Mouse (Mus musculus) adrenal gland, postnatal 25 days (tissue): ENCODE measurements around the gene Mettl22. TPM values are rescaled to one million over a fixed set of nuclear protein-coding genes. Genes with fewer than 3 reads are reported as not detected.

Experiments used
- DNase-seq: peaks from one replicate; pipeline ENCODE4 v3.0.0; 2021; ENCODE audit warnings: mixed read lengths
- total RNA-seq: library from RNA; stranded (reverse); gene quantifications from 2 replicates; pipeline ENCODE4 v1.2.3, GENCODE M21; 2021

Gene Mettl22
- total RNA-seq, 1 experiment from 2014 or later: 18.3 TPM

GRCm38 (mm10) chr16:8512830-8513229, 42.2 kb downstream of the Mettl22 start:
- DNase-seq: no peak

- peak; percentile 94 for DNase-seq
Observed at GRCm38 (mm10) chr16:8513236-8513906, 42.8 kb downstream of the Mettl22 start, which contains the start of gene Abat. Gene Abat, plus strand, starts transcription at chr16:8513429.

GRCm38 (mm10) chr16:8514180-8514579, 43.6 kb downstream of the Mettl22 start:
- DNase-seq: peak; percentile 15

GRCm38 (mm10) chr16:8520525-8520924, 49.9 kb downstream of the Mettl22 start:
- no peak for DNase-seq

- no peak for DNase-seq
Observed at GRCm38 (mm10) chr16:8521322-8521721, 50.7 kb downstream of the Mettl22 start.

GRCm38 (mm10) chr16:8523480-8524144, 53.0 kb downstream of the Mettl22 start:
- DNase-seq: peak; percentile 8

GRCm38 (mm10) chr16:8524163-8524847, 53.7 kb downstream of the Mettl22 start:
- DNase-seq: no peak

GRCm38 (mm10) chr16:8525293-8525692, 54.7 kb downstream of the Mettl22 start:
- no peak for DNase-seq

GRCm38 (mm10) chr16:8525877-8526276, 55.3 kb downstream of the Mettl22 start:
- DNase-seq: no peak

GRCm38 (mm10) chr16:8529389-8529788, 58.8 kb downstream of the Mettl22 start:
- no peak for DNase-seq

- DNase-seq: no peak
Observed at GRCm38 (mm10) chr16:8530018-8530417, 59.4 kb downstream of the Mettl22 start.

GRCm38 (mm10) chr16:8532461-8532860, 61.9 kb downstream of the Mettl22 start:
- no peak for DNase-seq

- DNase-seq: no peak
Observed at GRCm38 (mm10) chr16:8532894-8533293, 62.3 kb downstream of the Mettl22 start.

- DNase-seq: no peak
Observed at GRCm38 (mm10) chr16:8533477-8533876, 62.9 kb downstream of the Mettl22 start.

GRCm38 (mm10) chr16:8534466-8535200, 64.0 kb downstream of the Mettl22 start:
- DNase-seq: no peak

- DNase-seq: no peak
Observed at GRCm38 (mm10) chr16:8535411-8535810, 64.8 kb downstream of the Mettl22 start.

- no peak for DNase-seq
Observed at GRCm38 (mm10) chr16:8539150-8539865, 68.7 kb downstream of the Mettl22 start.
